Mouse (Mus musculus): ENCODE measurements around the gene Abcb9.
A peak's percentile ranks its signal among the peaks of the same experiment; 100 is the strongest.

GRCm38 (mm10) chr5:124111077-124111741, 15.6 kb upstream of the Abcb9 start:
- TF ChIP-seq POLR2A (IDR thresholded peaks at IDR 0.05; ENCODE audit: extremely low read depth, insufficient read depth, low read length): no peak
- peak; percentile 61 for TF ChIP-seq CTCF (IDR thresholded peaks at IDR 0.05; ENCODE audit: extremely low read depth, insufficient read depth, low read length)

Data from cortical plate, adult 2 months (tissue).